Mouse (Mus musculus): Measurements from ENCODE around the gene Tpx2. TPM values are rescaled to one million over a fixed set of nuclear protein-coding genes. Genes with fewer than 3 reads are reported as not detected.

The Tpx2 gene
- polyA plus RNA-seq, 1 experiment = 16.1 TPM

DNA sequence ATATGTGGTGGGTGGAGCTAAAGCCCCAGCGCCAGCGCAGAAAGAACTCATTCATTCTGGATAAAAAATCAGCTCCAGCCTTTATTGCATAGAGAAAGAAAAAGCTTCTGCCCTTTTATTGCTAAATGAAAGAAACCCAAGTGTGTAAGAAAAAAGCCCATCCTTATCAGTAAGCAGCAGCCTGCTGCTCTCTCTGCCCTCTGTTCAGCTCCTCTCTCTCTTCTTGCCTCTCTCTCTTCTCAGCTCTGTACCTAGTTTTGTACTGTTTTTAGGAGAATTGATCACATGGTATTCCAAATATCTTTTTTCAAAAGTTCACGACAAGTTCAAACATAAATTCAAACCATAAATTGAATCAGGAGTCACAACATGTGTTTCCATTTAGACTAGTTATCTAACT, 30.5 kb downstream of the Tpx2 start:
- WGBS = 99% methylated on average over 3 of the region's 3 CpGs
- TF ChIP-seq POLR2A (IDR thresholded peaks at IDR 0.05; ENCODE audit: control insufficient read depth, extremely low read depth, insufficient read depth, low read length, poor library complexity) = no peak
- no peak for TF ChIP-seq CTCF (IDR thresholded peaks at IDR 0.05; ENCODE audit: borderline replicate concordance, control insufficient read depth, extremely low read depth, insufficient read depth, low read length, poor library complexity)
- H3K36me3 ChIP-seq (ENCODE audit: control insufficient read depth, insufficient read depth, low read length) = peaks cover 82% of the 10 kb centered on the region

GRCm38 (mm10) chr2:152880898-152881297, 33.1 kb downstream of the Tpx2 start:
- 93% methylated on average over 13 of the region's 13 CpGs for WGBS
- Histone ChIP-seq H3K4me1 (replicated peaks; ENCODE audit: control insufficient read depth, insufficient read depth, low read length) (no peaks in the 10 kb centered on the region), H3K4me3 (ENCODE audit: control insufficient read depth, insufficient read depth, low read length) (no peak overlapping the region), H3K27me3 (ENCODE audit: control insufficient read depth, insufficient read depth, low read length) (no peaks in the 10 kb centered on the region), H3K27ac (ENCODE audit: control insufficient read depth, insufficient read depth, low read length) (no peak overlapping the region), H3K36me3 (ENCODE audit: control insufficient read depth, insufficient read depth, low read length) (peaks cover 88% of the 10 kb centered on the region)
- no peak for DNase-seq
- TF ChIP-seq POLR2A (IDR thresholded peaks at IDR 0.05; ENCODE audit: control insufficient read depth, extremely low read depth, insufficient read depth, low read length, poor library complexity) = no peak
- no peak for TF ChIP-seq CTCF (IDR thresholded peaks at IDR 0.05; ENCODE audit: borderline replicate concordance, control insufficient read depth, extremely low read depth, insufficient read depth, low read length, poor library complexity)

More for the DNA sequence above, 30.5 kb downstream of the Tpx2 start:
- no peaks in the 10 kb centered on the region for H3K27me3 ChIP-seq (ENCODE audit: control insufficient read depth, insufficient read depth, low read length)
- no peak overlapping the region for H3K4me3 ChIP-seq (ENCODE audit: control insufficient read depth, insufficient read depth, low read length)
- DNase-seq = no peak
- H3K4me1 ChIP-seq (replicated peaks; ENCODE audit: control insufficient read depth, insufficient read depth, low read length) = no peaks in the 10 kb centered on the region
- no peak overlapping the region for H3K27ac ChIP-seq (ENCODE audit: control insufficient read depth, insufficient read depth, low read length)

DNA sequence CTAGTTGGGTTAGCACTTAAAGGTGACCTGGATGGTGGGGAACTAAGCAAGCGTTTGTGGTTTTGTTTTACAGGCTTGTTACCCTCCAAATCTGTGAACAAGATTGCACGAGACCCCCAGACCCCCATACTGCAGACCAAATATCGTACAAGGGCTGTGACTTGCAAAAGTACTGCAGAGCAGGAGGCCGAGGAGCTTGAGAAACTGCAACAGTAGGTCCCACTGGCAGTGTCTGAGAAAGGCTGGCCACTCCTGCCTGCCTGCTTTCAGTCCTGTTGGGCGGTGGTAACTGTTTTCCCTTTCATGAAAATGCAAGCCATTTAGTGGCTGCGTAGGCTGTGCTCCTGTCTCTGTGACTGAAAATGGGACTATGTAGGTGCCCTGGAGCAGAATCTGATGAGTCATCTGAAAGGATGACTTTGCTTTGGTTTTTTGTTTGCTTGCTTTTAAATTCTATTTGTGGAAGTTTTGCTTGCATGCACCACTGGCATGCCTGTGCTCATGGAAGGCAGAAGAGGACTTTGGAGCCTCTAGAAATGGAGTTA, 36.4 kb downstream of the Tpx2 start:
- Histone ChIP-seq H3K27me3 (ENCODE audit: control insufficient read depth, insufficient read depth, low read length) (no peaks in the 10 kb centered on the region), H3K4me1 (replicated peaks; ENCODE audit: control insufficient read depth, insufficient read depth, low read length) (no peaks in the 10 kb centered on the region), H3K36me3 (ENCODE audit: control insufficient read depth, insufficient read depth, low read length) (peaks cover 87% of the 10 kb centered on the region), H3K4me3 (ENCODE audit: control insufficient read depth, insufficient read depth, low read length) (no peak overlapping the region), H3K27ac (ENCODE audit: control insufficient read depth, insufficient read depth, low read length) (no peak overlapping the region)
- DNase-seq = no peak
- WGBS = 99% methylated on average over 6 of the region's 6 CpGs
- TF ChIP-seq CTCF (IDR thresholded peaks at IDR 0.05; ENCODE audit: borderline replicate concordance, control insufficient read depth, extremely low read depth, insufficient read depth, low read length, poor library complexity) (no peak), POLR2A (IDR thresholded peaks at IDR 0.05; ENCODE audit: control insufficient read depth, extremely low read depth, insufficient read depth, low read length, poor library complexity) (no peak)

GRCm38 (mm10) chr2:152887230-152887629, 39.5 kb downstream of the Tpx2 start:
- Histone ChIP-seq H3K4me3 (ENCODE audit: control insufficient read depth, insufficient read depth, low read length) (no peak overlapping the region), H3K36me3 (ENCODE audit: control insufficient read depth, insufficient read depth, low read length) (peaks cover 83% of the 10 kb centered on the region), H3K27me3 (ENCODE audit: control insufficient read depth, insufficient read depth, low read length) (no peaks in the 10 kb centered on the region), H3K4me1 (replicated peaks; ENCODE audit: control insufficient read depth, insufficient read depth, low read length) (no peaks in the 10 kb centered on the region), H3K27ac (ENCODE audit: control insufficient read depth, insufficient read depth, low read length) (no peak overlapping the region)
- 89% methylated on average over 3 of the region's 3 CpGs for WGBS
- no peak for DNase-seq
- TF ChIP-seq CTCF (IDR thresholded peaks at IDR 0.05; ENCODE audit: borderline replicate concordance, control insufficient read depth, extremely low read depth, insufficient read depth, low read length, poor library complexity) = no peak
- TF ChIP-seq POLR2A (IDR thresholded peaks at IDR 0.05; ENCODE audit: control insufficient read depth, extremely low read depth, insufficient read depth, low read length, poor library complexity) = no peak

- WGBS = 94% methylated on average over 5 of the region's 5 CpGs
- no peak overlapping the region for H3K27ac ChIP-seq (ENCODE audit: control insufficient read depth, insufficient read depth, low read length)
- no peaks in the 10 kb centered on the region for H3K4me1 ChIP-seq (replicated peaks; ENCODE audit: control insufficient read depth, insufficient read depth, low read length)
- H3K27me3 ChIP-seq (ENCODE audit: control insufficient read depth, insufficient read depth, low read length) = no peaks in the 10 kb centered on the region
- no peak for TF ChIP-seq CTCF (IDR thresholded peaks at IDR 0.05; ENCODE audit: borderline replicate concordance, control insufficient read depth, extremely low read depth, insufficient read depth, low read length, poor library complexity)
- no peak for TF ChIP-seq POLR2A (IDR thresholded peaks at IDR 0.05; ENCODE audit: control insufficient read depth, extremely low read depth, insufficient read depth, low read length, poor library complexity)
- H3K4me3 ChIP-seq (ENCODE audit: control insufficient read depth, insufficient read depth, low read length) = no peak overlapping the region
- no peak for DNase-seq
- H3K36me3 ChIP-seq (ENCODE audit: control insufficient read depth, insufficient read depth, low read length) = peaks cover 86% of the 10 kb centered on the region
These were observed 41.0 kb downstream of the Tpx2 start for GRCm38 (mm10) chr2:152888774-152889173.

GRCm38 (mm10) chr2:152895834-152896233, 48.1 kb downstream of the Tpx2 start:
- 97% methylated on average over 9 of the region's 9 CpGs for WGBS
- no peak for DNase-seq
- no peak overlapping the region for H3K27ac ChIP-seq (ENCODE audit: control insufficient read depth, insufficient read depth, low read length)
- H3K4me3 ChIP-seq (ENCODE audit: control insufficient read depth, insufficient read depth, low read length) = no peak overlapping the region
- H3K27me3 ChIP-seq (ENCODE audit: control insufficient read depth, insufficient read depth, low read length) = no peaks in the 10 kb centered on the region
- H3K36me3 ChIP-seq (ENCODE audit: control insufficient read depth, insufficient read depth, low read length) = peaks cover 42% of the 10 kb centered on the region
- TF ChIP-seq CTCF (IDR thresholded peaks at IDR 0.05; ENCODE audit: borderline replicate concordance, control insufficient read depth, extremely low read depth, insufficient read depth, low read length, poor library complexity) (no peak), POLR2A (IDR thresholded peaks at IDR 0.05; ENCODE audit: control insufficient read depth, extremely low read depth, insufficient read depth, low read length, poor library complexity) (no peak)
- no peaks in the 10 kb centered on the region for H3K4me1 ChIP-seq (replicated peaks; ENCODE audit: control insufficient read depth, insufficient read depth, low read length)

DNA sequence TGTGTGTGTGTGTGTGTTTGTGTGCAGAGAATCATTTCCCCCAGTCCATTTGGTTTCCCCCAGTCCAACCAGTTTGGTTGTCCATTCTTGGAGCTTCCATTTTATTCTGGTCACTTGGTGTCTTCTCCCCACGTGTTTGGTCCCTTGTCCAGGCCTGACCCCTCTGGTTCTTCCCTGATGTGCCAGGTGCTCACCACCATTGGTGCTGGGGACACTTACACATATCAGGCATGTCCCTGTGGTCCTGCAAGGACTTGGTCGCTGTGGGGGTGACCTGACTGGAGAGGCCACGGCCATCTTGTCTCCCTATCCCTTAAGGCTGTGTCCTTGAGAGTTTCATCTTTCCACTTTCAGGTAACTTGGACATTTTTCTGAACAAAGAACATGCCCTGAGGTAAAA, 49.2 kb downstream of the Tpx2 start:
- WGBS = 92% methylated on average over 3 of the region's 3 CpGs
- TF ChIP-seq POLR2A (IDR thresholded peaks at IDR 0.05; ENCODE audit: control insufficient read depth, extremely low read depth, insufficient read depth, low read length, poor library complexity) (no peak), CTCF (IDR thresholded peaks at IDR 0.05; ENCODE audit: borderline replicate concordance, control insufficient read depth, extremely low read depth, insufficient read depth, low read length, poor library complexity) (no peak)
- H3K36me3 ChIP-seq (ENCODE audit: control insufficient read depth, insufficient read depth, low read length) = peaks cover 31% of the 10 kb centered on the region
- H3K27me3 ChIP-seq (ENCODE audit: control insufficient read depth, insufficient read depth, low read length) = no peaks in the 10 kb centered on the region
- H3K4me1 ChIP-seq (replicated peaks; ENCODE audit: control insufficient read depth, insufficient read depth, low read length) = no peaks in the 10 kb centered on the region
- no peak overlapping the region for H3K27ac ChIP-seq (ENCODE audit: control insufficient read depth, insufficient read depth, low read length)
- no peak for DNase-seq
- H3K4me3 ChIP-seq (ENCODE audit: control insufficient read depth, insufficient read depth, low read length) = no peak overlapping the region

Data from thymus, adult 2 months (tissue).